Mouse (Mus musculus): ENCODE results near the gene Olfr1442. TPM values are rescaled to one million over a fixed set of nuclear protein-coding genes. Genes with fewer than 3 reads are reported as not detected.

Gene Olfr1442
- total RNA-seq, 2 experiments from 2014 or later: not detected

Other genes starting within 250 kb of the Olfr1442 start
- gene Pfpl, start 242.5 kb upstream of the Olfr1442 start, total RNA-seq (2021): not detected
- 10 to 100 TPM; 15.1 to 16.1 TPM for gene Mpeg1, start 209.7 kb upstream of the Olfr1442 start, total RNA-seq (2021)
- gene Dtx4, start 169.0 kb upstream of the Olfr1442 start, total RNA-seq (2021): 10 to 100 TPM; 22.5 to 24.4 TPM
- gene Fam111a, start 124.7 kb upstream of the Olfr1442 start, total RNA-seq (2021): 10 to 100 TPM; 11.9 to 14.8 TPM
- 10 to 100 TPM; 20.3 to 53.3 TPM for gene Gm4952, start 70.5 kb upstream of the Olfr1442 start, total RNA-seq (2021)
- gene Glyat, start 37.1 kb upstream of the Olfr1442 start, total RNA-seq (2021): 1 to 10 TPM; 4.0 to 6.2 TPM
- not detected for gene Olfr1443, start 7.7 kb downstream of the Olfr1442 start, total RNA-seq (2021)
- gene Keg1, start 25.3 kb downstream of the Olfr1442 start, total RNA-seq (2021): 1 to 10 TPM; 3.3 to 5.8 TPM
- 1 to 10 TPM; 2.9 to 3.5 TPM for gene Cntf, start 95.2 kb downstream of the Olfr1442 start, total RNA-seq (2021)
- gene Zfp91, start 125.7 kb downstream of the Olfr1442 start, total RNA-seq (2021): 10 to 100 TPM; 80.6 to 86.3 TPM
- 1 to 10 TPM; 2.0 to 2.1 TPM for gene Lpxn, start 125.8 kb downstream of the Olfr1442 start, total RNA-seq (2021)
- not detected for gene Gm5244, start 176.2 kb downstream of the Olfr1442 start, total RNA-seq (2021)
- not detected for gene Olfr1444, start 186.8 kb downstream of the Olfr1442 start, total RNA-seq (2021)
- not detected for gene Olfr1445, start 213.4 kb downstream of the Olfr1442 start, total RNA-seq (2021)
- gene Olfr1446, start 223.1 kb downstream of the Olfr1442 start, total RNA-seq (2021): not detected
- not detected for gene Olfr1447, start 233.3 kb downstream of the Olfr1442 start, total RNA-seq (2021)

All from adrenal gland, postnatal 10 days (tissue).